Mouse (Mus musculus): ENCODE results near the gene Bcl9.

DNA sequence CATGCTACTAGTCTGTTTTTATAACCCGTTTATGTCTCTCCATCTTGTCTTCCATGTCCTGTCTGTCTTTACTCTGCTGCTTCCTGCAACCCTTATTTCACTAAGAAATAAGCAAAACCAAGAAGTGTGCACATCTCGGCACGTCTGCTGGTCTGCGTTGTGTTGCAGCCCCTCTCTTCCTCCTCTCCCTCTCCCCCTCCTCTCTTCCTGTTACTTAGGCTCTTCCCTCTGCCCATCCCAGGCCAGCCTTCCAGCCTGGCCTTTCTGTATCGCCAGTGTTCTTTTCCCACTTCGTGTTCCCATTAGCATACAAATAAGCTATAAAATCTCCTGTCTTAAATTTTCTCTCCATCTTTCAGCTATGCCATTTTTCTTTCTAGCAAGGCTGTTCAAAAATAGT is 117.2 kb downstream of the Bcl9 start:
- TF ChIP-seq CTCF (IDR thresholded peaks at IDR 0.05) (no peak), POLR2A (IDR thresholded peaks at IDR 0.05; ENCODE audit: insufficient read depth, low read depth, low read length) (no peak), EP300 (IDR thresholded peaks at IDR 0.05; ENCODE audit: insufficient read depth, low read depth, low read length) (no peak)

Data from heart, adult 2 months (tissue).